Mouse (Mus musculus) layer of hippocampus, postnatal 14 days (tissue): ENCODE data around the gene Pibf1. TPM values are rescaled to one million over a fixed set of nuclear protein-coding genes. Genes with fewer than 3 reads are reported as not detected.

Source experiments
- DNase-seq, 2 experiments: peaks; one replicate each; pipeline ENCODE4 v3.0.0; 2021 to 2022; ENCODE audit warnings: low spot score in 2 of 2, mixed read lengths in 1 of 2
- total RNA-seq, 2 experiments: library from RNA; stranded (reverse); gene quantifications; 2 replicates each; pipeline ENCODE4 v1.2.3; 2021

Pibf1 gene
- total RNA-seq, 2 experiments from 2014 or later, result 12.3 to 14.3 TPM

DNA sequence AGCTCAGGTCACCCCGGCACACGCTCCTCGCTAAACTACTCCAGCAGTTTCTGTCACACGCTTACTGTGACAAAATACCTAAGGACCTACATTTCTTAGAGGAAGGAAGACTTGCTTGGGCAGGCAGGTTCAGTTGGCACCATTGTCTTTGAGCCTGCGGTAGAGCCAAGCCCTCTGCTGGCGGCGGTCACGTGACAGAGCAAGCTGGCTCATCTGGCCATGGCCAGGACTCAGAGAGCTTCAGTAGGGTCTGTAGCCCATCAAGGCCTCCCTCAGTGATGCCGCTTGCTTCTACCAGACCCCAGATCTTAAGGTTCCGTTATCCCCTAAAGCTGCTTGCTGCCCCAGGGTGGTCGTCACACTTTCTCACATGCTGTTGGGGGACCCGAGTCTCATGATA, 162.8 kb downstream of the Pibf1 start:
- no peak for DNase-seq

DNA sequence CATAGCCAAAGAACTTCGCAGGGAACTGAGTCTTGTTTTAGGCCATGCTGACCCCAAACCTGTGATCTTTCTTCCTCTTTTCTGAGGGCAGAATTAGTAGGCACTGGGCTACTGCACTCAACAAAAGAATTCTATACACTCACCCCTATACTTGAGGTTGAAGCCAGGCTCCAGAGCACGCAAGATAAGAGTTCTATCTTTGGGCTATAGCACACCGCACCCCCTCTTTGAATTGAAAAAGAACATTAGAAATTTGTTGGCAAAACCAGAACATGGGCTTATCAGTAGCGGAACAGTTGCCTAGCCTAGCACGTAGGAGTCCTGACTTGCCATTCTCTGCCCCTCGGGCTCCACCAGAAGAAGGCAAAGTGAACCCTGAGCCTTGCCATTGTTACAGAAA, 164.6 kb downstream of the Pibf1 start:
- DNase-seq, result no peak

DNA sequence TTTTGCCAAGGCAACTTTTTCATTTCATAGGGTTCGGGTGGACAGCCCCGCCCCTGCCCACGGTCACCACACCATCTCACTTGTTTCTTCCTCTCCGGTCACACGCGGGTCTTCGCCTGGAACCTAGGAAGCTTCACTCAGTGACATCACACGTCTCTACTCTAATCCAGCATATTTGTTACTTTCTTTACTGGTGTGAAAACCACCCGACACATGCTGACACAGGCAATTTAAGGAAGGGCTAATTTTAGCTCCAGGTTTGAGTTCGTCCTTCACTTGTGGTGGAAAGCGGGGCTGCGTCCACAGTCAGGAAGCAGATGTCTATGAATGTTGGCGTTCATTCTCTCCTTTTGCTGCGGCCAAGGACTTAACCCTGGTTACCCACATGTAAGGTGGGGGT, 166.6 kb downstream of the Pibf1 start:
- DNase-seq, result no peak

DNA sequence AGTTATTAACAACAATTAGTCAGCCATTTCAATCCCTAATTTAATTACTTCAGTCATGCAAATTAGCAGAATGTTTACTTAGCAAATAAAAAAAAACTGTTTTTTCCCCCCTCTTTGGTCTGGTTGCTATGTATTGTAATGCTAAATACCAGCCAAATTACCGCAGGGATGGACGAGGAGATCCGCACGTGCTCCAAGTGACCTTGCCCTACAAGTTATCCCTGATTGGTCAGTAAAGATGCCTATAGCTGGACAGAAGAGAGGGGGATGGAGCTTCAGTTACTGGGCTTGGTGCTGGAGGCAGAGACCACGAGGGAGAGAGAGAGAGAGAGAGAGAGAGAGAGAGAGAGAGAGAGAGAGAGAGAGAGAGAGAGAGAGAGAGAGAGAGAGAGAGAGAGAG, 167.5 kb downstream of the Pibf1 start:
- DNase-seq, result no peak

DNA sequence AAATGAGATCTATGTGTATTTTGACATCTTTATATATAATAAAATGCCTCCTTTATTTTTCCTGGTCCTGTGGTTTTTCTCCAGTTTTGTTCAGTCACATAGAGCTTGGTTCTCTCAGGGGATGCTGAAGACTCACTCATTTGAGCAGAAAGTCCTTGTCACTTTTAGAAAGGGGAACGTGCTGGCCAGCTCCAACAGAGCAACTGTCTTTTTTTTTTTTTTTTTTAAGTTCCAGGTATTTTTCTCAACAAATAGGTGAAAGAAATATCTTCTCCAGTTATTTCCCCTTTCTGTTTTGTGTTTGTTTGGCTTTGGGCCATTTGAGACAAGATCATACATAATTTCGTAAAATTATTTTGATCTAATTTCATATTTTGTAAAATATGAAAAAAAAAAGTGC, 174.8 kb downstream of the Pibf1 start:
- no peak for DNase-seq

DNA sequence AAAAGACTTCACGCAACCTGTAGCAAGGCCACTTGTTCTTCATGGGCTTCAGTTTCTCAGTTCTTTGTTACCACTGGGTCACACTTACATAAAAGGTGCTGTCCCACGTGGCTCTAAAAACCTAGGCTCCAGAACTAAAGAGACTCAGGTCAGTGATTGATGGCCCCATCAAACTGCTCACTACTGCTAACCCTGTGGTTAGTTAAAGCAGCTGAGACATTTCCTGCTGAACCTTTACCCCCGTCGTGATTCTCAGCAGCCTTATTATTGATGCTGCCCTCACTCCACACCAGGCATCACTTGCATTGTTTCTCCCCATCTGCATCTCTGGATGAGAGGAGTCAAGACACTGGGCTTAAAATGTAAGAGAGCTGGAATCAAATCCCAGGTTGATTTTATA, 176.6 kb downstream of the Pibf1 start:
- DNase-seq, result no peak

DNA sequence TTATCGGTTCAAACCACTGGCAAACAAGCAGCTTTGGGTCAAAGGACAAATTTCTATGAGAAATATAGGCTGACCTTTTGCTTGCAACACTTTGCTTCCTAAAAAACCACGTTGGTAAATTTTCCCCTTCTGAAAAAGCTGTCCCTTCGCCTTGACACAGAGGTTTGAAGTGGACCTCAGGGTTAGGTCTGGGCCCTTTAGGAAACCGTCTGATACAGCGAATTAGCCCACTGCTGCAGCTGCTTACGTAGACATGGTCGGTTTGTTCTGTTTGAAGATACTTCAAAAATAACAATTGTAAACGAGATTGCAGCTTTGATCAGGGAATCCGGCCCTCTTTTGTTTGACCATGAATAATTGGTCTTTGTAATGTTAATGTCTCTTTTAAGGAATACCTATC, 179.1 kb downstream of the Pibf1 start:
- DNase-seq, result no peak

DNA sequence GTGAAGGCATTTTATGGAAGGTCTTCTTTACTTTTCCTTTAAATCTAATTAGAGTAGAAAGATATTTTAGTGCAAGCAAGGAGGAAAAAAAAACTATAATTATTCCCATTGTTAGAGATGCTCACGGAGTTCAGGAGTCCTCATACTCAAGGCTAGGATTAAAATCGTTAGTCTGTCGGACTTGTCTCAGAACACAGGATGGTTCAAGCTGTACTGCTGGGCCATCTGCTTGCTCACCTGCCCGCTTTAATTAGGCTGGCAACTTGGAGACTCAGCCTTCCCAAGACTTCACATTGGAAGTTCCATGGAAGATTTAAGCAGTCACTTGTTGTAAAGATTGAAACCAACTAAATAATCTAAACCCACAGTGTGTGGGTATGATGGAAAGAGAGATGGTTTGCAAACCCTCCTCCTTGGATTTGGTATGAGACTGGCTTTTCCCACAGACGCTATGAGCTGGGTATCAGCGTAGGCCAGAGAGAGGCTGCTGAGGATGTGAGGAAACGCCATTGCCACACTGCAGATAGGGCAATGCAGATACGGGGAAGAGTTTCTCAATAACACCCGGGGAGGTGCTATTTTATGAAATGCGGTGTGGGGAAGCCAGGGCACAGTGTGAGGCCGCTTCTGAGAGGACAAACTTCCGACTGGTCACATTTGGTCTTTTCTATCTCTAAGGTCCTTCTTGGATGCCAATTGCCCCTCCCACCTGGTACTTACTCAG, 179.7 kb downstream of the Pibf1 start:
- no peak for DNase-seq

DNA sequence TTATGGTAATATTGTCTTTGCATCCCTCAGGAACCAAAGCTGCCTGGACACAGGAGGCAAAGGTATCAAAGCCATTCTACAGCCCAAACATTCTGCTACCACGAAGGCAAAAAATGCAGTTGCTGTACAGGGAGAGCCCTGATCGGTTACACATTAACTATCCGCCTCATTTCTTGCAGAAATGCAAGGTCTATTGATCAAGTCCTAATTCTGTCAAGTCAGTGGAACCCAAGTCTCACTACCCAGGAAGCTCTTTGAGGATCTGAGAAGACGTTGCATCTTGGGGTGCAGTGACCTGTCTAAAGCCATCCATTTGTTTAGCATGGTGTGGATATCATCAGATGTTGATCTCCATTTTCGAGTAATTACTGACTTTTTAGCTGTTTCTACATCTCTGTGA, 181.2 kb downstream of the Pibf1 start:
- DNase-seq, result no peak

DNA sequence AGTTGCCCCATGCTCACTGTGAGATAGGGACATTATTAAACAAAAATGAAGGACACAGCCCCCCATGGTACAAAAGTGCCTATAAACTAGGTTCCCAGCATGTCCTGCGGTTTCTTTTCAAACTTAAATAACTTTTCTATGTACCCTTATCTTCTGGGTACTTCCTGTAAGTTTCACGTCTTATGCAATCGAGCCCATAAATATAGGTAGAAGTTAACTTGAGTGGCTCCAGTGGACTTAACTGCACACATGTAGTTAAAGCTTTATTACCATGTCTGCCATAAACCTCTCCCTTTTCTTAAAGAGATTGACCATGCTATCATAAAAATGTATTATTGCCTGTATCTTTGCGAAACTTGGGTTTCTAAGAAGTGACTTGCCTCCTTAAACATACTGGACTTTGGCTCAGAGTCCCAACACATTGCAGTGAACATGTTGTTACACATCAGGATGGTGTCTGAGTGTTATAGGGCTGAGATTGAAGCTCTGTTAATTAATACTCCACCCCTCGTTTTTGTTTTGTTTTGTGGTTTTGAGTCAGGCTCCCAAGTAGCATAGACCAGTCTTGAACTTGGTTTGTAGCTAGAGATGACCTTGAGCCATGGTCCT, 181.7 kb downstream of the Pibf1 start:
- no peak for DNase-seq

DNA sequence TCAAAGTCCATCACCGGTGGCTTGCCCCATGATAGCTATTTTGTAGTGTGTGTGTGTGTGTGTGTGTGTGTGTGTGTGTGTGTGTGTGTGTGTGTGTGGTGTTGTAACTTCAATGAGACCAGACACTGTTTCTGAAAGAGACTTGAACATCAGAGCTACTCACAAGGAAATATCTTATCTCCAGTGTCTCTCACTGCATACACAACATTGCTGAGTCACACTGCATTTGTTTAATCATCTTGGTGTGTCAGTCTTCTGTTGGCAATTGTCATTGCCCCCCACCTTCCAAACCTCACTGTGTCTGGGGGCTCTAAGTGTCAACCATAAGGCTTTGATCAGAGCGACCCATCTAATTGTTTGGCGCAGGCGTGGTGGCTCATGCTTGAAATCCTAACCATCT, 186.3 kb downstream of the Pibf1 start:
- DNase-seq, result no peak

DNA sequence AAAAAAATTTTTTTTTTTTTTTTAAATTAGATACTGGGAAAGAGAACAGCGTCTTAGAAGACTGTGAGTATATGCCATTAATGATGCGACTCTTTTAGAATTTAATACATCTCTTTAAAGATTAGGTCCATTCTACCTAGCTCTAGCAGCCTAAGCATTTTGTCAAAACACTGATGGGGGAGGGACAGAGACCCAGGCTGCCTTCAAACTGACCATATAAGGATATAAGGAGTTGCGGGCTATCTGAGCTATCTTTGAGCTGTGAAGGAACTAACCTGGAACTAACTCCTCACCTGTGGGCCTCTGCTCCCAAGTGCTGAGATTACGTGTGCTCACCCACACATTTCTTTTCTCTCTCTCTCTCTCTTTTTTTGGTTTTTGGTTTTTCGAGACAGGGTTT, 193.0 kb downstream of the Pibf1 start:
- DNase-seq, result no peak

DNA sequence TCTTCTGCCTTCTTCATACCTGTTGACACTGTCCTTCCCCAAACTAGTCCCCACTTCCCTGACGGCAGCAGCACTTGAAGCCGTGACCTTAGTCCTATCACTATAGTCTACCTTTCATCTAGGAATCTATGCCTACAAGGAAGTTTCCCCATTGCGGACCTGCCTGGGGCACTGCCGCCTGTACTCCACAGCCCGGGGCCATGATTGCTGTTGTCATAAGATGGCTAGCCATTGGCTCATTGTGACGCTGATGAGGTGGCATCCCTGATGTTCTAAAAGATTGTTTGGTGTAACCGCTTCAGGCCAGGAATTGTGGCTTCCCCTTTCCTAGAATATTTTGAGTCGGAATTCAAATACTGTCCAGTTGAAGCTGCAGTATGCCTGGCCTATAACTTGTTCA, 195.2 kb downstream of the Pibf1 start:
- DNase-seq, result no peak

DNA sequence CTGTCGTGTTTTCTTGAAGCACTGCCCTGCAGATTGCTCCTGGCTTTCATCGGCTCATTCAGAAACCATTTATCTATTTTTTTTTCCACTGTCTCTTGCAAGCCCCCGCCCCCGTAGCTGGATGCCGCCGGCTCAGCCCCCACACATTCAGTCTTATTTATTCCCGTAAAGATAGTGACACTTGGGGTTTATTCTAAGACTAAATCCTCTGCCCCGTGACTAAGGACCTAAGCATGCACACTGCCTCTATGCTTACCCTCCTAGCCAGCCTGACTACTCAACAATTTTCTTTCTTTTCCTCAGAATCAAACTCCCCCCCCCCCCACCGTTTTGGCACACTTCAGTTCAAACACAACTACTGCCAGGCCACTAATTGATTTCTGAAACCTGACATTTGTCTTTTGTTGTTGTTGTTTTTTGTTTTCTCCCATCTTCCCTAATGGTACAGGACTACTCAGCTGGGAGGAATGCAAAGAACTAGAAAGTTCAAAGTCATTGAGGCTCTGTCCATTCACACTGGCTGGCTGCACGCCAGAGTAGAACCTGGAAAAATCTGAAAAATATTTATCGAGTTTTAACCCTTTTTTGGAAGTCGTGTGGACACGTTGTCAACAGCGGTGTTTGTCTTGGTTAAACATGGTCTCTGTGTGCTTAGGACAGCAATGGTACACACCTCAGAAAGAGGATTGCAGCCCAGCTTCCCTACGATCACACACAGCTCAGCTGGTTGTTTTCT, 196.6 kb downstream of the Pibf1 start:
- DNase-seq, result no peak

DNA sequence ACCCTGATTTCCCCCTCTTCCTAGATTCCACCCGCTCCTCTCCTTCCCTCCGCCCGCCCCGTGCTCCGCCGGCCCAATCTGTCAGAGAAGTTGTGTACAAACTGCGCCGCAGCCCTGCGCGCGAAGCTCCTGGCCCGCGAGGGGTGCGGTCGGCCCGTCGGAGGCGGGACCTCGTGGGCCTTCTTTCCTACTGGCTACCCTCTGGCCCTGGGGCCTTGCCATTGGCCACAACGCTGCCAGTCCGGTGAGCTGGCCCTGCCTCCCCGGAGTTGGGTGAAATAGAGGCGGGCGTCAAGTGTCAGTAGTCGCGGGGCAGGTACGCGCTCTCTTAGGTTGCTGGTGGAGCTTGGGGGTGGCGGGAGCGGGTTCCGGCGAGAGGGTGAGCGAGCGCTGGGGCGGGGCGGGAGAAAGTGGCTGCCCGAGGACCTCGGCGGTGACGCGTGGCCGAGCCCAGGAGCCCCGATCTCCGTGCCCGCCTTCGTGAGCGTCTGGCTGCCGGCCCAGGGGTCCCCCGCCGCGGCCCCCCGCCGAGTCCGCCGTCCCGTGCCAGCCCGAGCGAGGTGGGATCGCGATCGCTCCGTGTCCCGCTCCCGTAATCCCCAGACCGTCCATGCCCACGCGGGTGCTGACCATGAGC, 199.3 kb downstream of the Pibf1 start, which contains the start of gene Klf5:
Klf5 (plus strand) TSS at position 307 of the 637 bp plus-strand sequence.
- peak; percentile 86 to 91 for DNase-seq

DNA sequence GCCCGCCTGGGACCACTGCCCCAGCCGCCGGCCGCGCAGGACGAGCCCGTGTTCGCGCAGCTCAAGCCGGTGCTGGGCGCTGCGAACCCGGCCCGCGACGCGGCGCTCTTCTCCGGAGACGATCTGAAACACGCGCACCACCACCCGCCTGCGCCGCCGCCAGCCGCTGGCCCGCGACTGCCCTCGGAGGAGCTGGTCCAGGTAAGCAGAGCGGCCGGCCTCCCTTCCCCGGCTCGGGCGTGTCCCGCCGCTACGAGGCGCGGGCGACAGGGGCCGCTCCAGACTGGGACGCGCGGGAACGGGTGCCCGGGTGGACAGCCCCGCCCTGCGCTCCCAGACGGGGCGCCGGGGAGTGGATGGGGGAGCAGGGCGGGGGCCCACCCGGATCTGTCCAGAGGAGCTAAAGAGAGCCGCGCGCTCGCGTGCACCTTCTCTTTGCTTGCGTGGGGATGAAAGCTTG, 199.8 kb downstream of the Pibf1 start:
- peak; percentile 17 to 39 for DNase-seq

DNA sequence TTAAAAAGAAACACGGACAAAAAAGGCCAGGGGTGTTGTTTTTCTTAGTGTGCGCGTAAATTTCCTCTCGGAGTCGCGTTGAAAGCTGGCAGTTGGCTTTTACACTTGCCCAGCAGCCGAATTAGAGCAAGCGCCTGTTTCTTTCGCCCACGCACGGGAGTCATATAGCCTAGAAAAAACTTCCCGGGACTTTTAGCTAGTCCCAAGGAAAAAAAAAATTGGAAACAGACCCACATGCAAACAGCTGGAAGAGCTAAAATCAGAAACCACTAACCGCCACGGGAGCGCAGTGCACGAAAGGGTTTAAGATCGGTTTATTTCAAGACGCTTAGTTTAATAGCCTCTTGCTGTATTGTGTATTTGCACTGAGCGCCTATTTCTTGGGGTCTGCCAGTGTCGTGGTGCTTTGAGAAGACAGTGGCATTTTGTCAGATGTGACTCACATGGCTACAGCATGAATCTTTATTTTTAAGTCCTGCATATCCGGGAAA, 200.5 kb downstream of the Pibf1 start:
- peak; percentile 11 to 15 for DNase-seq

DNA sequence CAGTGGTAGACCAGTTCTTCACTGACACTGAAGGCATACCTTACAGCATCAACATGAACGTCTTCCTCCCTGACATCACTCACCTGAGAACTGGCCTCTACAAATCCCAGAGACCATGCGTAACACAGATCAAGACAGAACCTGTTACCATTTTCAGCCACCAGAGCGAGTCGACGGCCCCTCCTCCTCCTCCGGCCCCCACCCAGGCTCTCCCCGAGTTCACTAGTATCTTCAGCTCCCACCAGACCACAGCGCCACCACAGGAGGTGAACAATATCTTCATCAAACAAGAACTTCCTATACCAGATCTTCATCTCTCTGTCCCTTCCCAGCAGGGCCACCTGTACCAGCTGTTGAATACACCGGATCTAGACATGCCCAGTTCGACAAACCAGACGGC, 202.2 kb downstream of the Pibf1 start:
- DNase-seq, result no peak
